Comparison of ENCODE assay signal across 8 mouse cellular contexts in genomic region chr19:45813263-45813662, GRCm38 (mm10). TPM values are rescaled to one million over a fixed set of nuclear protein-coding genes. Genes with fewer than 3 reads are reported as not detected.
DNase-seq lines count a peak whose midpoint lies in the region; ATAC-seq and TF ChIP-seq lines count a peak whose summit lies in the region.

No protein-coding gene starts in this region.

- TF ChIP-seq CTCF in midbrain, postnatal 0 days (IDR thresholded peaks at IDR 0.05) = peak; percentile 92

- no peaks in the 10 kb centered on the region for H3K9me3 ChIP-seq in forebrain, embryonic 15.5 days
- H3K9me3 ChIP-seq in hindbrain, embryonic 15.5 days = no peaks in the 10 kb centered on the region
- no peaks in the 10 kb centered on the region for H3K9me3 ChIP-seq in midbrain, postnatal 0 days (ENCODE audit: low read length)

- H3K27me3 ChIP-seq in forebrain, embryonic 15.5 days = no peaks in the 10 kb centered on the region
- H3K27me3 ChIP-seq in hindbrain, embryonic 15.5 days = no peaks in the 10 kb centered on the region
- H3K27me3 ChIP-seq in midbrain, postnatal 0 days (ENCODE audit: insufficient read depth, low read length) = no peaks in the 10 kb centered on the region

- H3K36me3 ChIP-seq in forebrain, embryonic 15.5 days = no peaks in the 10 kb centered on the region
- no peaks in the 10 kb centered on the region for H3K36me3 ChIP-seq in hindbrain, embryonic 15.5 days
- H3K36me3 ChIP-seq in midbrain, postnatal 0 days (ENCODE audit: insufficient read depth, low read length) = 0 out of 2 replicates have a peak, but pooled peaks cover under 1% of the 10 kb centered on the region

- intact Hi-C loops in left cerebral cortex, postnatal 25 days (cut with DNase I) = loop anchor here (1.0 to 2.0 kb wide), 2 partner anchors 140 to 202 kb away; no protein-coding TSS in a partner anchor

- no peak for ATAC-seq in cerebellum, adult (ENCODE audit: insufficient number of reproducible peaks, low FRiP score, low TSS enrichment)
- peak; percentile 9; the same call in 1 of the 2 replicates for ATAC-seq in forebrain, embryonic 15.5 days (replicated peaks)
- peak; percentile 13; the same call in 1 of the 2 replicates for ATAC-seq in hindbrain, embryonic 15.5 days (ENCODE audit: low FRiP score, low read depth)
- ATAC-seq in midbrain, postnatal 0 days (ENCODE audit: low FRiP score) = peak; percentile 17; the same call in 1 of the 2 replicates

- peak; percentile 81 for DNase-seq in cerebellum, adult 11 months
- DNase-seq in brain, embryonic 18.5 days (ENCODE audit: low read depth, low spot score) = peak; percentile 45
- DNase-seq in left cerebral cortex, postnatal 25 days (ENCODE audit: low spot score in 2 of 2) = peak; percentile 90 to 91
- peak; percentile 85 for DNase-seq in midbrain, postnatal 0 days (ENCODE audit: low spot score)
- peak; percentile 54 to 85 for DNase-seq in spleen, adult 18-20 months

- H3K4me3 ChIP-seq in forebrain, embryonic 15.5 days = no peak overlapping the region
- H3K4me3 ChIP-seq in hindbrain, embryonic 15.5 days = peak overlapping the region; percentile 36; the same call in 1 of the 2 replicates
- H3K4me3 ChIP-seq in midbrain, postnatal 0 days (ENCODE audit: low read depth, low read length) = peak overlapping the region; percentile 38; the same call in 1 of the 2 replicates

- H3K9ac ChIP-seq in forebrain, embryonic 15.5 days (replicated peaks) = no peak overlapping the region
- no peak overlapping the region for H3K9ac ChIP-seq in hindbrain, embryonic 15.5 days
- H3K9ac ChIP-seq in midbrain, postnatal 0 days (replicated peaks; ENCODE audit: low read length, poor library complexity, severe bottlenecking) = no peak overlapping the region

- H3K4me1 ChIP-seq in forebrain, embryonic 15.5 days = peaks cover 42% of the 10 kb centered on the region
- H3K4me1 ChIP-seq in hindbrain, embryonic 15.5 days (replicated peaks) = peaks cover 36% of the 10 kb centered on the region
- H3K4me1 ChIP-seq in midbrain, postnatal 0 days (ENCODE audit: insufficient read depth, low read length) = peaks cover 6% of the 10 kb centered on the region; the same call in 1 of the 2 replicates

- H3K27ac ChIP-seq in forebrain, embryonic 15.5 days (replicated peaks) = no peak overlapping the region
- H3K27ac ChIP-seq in hindbrain, embryonic 15.5 days (replicated peaks) = no peak overlapping the region
- no peak overlapping the region for H3K27ac ChIP-seq in midbrain, postnatal 0 days (ENCODE audit: low read depth, low read length)

- 0 out of 2 replicates have a peak overlapping the region, but pooled peaks have one; percentile 47 for H3K4me2 ChIP-seq in forebrain, embryonic 15.5 days (replicated peaks)
- peak overlapping the region; percentile 75 for H3K4me2 ChIP-seq in hindbrain, embryonic 15.5 days
- H3K4me2 ChIP-seq in midbrain, postnatal 0 days (ENCODE audit: low read depth, low read length, poor library complexity, severe bottlenecking) = peak overlapping the region; percentile 63

- 9% methylated on average over 11 of the region's 11 CpGs for WGBS in forebrain, embryonic 15.5 days
- WGBS in hindbrain, embryonic 15.5 days = 7% methylated on average over 11 of the region's 11 CpGs
- WGBS in midbrain, postnatal 0 days = 4% methylated on average over 11 of the region's 11 CpGs

RNA-seq across cellular contexts. Expression of gene Kcnip2, which starts 2.6 kb away (rescaled TPM):
- 8.4 and 9.9 TPM in 2 replicates for polyA plus RNA-seq in forebrain, embryonic 15.5 days (2015; fragmentation: Nextera tagmentation; extraction: Ambion mirVana)
- polyA plus RNA-seq in hindbrain, embryonic 15.5 days (2015; fragmentation: Nextera tagmentation; extraction: Ambion mirVana) = 12.8 and 15.1 TPM in 2 replicates
- total RNA-seq in left cerebral cortex, postnatal 25 days (2021) = 100 to 1,000 TPM; 141 to 165 TPM
- 13.7 and 21.2 TPM in 2 replicates for total RNA-seq in midbrain, postnatal 0 days (2014; rRNA removed)
- 12.0 and 14.2 TPM in 2 replicates for polyA plus RNA-seq in midbrain, postnatal 0 days (2015; fragmentation: Nextera tagmentation; extraction: Ambion mirVana)

RNA-seq across cellular contexts. Expression of gene Mgea5, which starts 29.6 kb away (rescaled TPM):
- polyA plus RNA-seq in forebrain, embryonic 15.5 days (2015; fragmentation: Nextera tagmentation; extraction: Ambion mirVana) = 93.6 and 94.5 TPM in 2 replicates
- polyA plus RNA-seq in hindbrain, embryonic 15.5 days (2015; fragmentation: Nextera tagmentation; extraction: Ambion mirVana) = 79.4 and 85.4 TPM in 2 replicates
- total RNA-seq in left cerebral cortex, postnatal 25 days (2021) = 100 to 1,000 TPM; 159 to 160 TPM
- total RNA-seq in midbrain, postnatal 0 days (2014; rRNA removed) = 145 and 210 TPM in 2 replicates
- polyA plus RNA-seq in midbrain, postnatal 0 days (2015; fragmentation: Nextera tagmentation; extraction: Ambion mirVana) = 55.9 and 78.2 TPM in 2 replicates
